Mouse (Mus musculus) heart, adult 18-20 months (tissue): ENCODE data around the gene Npr2. TPM values are rescaled to one million over a fixed set of nuclear protein-coding genes. Genes with fewer than 3 reads are reported as not detected.
A peak's percentile ranks its signal among the peaks of the same experiment; 100 is the strongest.

Source experiments
- DNase-seq, 2 experiments: peaks; one replicate each; pipeline ENCODE4 v3.0.0; 2021 to 2022; ENCODE audit warnings: mixed read lengths in 1 of 2
- microRNA-seq, 2 experiments: library from miRNA; unstranded; fragments of <30 nt; microRNA quantifications; one replicate each; pipeline ENCODE4 v1.2.0; 2022
- total RNA-seq, 2 experiments: library from RNA; stranded (reverse); gene quantifications; 2 replicates each; pipeline ENCODE4 v1.2.3; 2021

Gene Npr2
- total RNA-seq, 2 experiments from 2014 or later, result 39.7 to 42.1 TPM

DNA sequence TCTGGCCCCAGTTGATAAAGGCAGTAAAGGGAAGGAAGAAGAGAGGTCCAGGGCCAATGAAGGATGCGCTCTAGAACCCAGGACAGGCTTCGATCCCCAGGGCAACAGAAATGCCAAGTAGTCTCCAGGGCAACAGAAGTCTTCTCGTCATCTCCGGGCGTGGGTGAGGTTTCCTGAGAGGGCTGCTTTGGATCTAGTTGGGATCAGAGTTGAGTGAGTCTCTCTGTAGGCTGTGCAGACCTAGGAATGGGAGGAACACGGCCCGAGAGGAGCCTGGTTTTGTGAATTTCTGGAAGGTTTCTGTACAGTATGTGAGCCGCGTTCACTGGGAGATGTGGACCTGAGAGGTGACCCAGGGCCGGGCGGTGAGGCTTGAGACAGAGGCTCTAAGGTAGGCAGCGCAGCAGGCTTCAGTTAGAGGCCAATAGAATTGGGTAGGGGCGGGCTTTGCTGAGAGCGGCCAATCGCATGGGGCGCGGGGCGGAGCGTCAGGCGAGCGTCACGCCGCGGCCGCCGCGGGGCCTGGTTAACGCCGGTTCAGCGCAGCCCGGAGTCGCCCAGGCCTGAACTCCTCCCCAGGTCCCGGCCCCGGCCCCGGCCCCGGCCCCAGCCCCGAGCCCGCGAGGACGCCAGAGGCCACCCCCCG lies 37.2 kb downstream of the Npr2 start, which contains the start of the genes Tmem8b and Fam221b:
Gene Tmem8b, plus strand, starts transcription at position 190 of the 646 bp plus-strand sequence.
Gene Fam221b, minus strand, starts transcription at position 364 of the 646 bp plus-strand sequence.
- peak; percentile 94 to 95 for DNase-seq

DNA sequence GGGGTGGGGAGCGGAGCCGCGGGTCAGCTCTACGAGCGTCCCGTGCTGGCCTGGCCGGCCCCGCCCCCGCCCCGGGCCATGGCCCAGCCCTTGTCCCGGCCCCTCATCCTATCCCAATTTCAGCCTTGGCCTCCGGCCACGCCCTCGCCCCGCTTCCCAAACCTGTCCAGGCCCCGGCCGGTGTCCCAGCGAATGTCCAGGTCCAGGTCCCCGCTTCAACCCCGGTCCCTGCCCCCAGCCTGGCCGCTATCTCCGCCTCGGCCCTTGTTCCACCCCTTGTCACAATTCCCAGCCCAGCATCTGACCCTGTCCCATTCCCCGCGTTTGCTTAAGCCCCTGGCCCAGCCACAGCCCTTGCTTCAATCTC lies 37.7 kb downstream of the Npr2 start:
- peak; percentile 83 to 84 for DNase-seq

DNA sequence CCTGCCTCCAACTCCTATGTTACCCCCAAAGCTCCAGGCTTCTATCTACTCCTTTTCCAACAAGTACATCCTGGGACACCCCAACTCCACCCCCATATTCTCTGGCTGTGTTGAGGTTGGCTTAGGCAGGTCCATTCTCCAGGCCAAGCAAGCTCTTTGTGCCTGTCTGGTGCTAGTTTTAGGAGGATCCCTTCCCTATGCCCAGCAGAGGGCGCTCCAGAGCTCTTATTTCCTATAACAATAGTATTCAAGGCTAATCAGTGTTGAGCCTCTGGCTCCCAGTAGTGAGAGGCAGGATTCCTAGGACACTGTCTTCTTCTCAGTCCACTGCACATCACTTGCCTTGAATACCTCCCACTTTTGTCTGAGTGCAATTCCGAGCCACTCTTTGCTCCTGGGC lies 40.3 kb downstream of the Npr2 start:
- peak; percentile 87 to 97 for DNase-seq

DNA sequence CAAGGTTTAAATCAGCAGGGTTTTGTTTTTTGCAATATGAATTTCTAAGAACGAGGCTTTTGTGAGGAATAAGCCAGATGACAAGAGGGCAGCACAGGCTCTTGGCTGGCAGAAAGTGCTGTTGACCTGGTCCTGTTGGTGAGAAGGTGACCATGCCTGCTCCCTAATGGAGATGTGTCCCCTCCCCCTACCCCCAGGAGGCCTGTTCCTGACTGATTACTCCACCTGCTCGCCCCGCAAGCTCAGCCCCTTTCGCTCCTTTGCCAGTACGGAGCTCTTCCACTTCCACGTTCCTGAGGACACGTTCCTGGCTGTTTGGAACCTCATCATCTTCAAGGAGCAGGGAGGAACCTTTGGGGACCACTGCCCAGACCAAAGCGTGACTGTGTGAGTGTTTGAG lies 42.0 kb downstream of the Npr2 start:
- DNase-seq, result no peak

DNA sequence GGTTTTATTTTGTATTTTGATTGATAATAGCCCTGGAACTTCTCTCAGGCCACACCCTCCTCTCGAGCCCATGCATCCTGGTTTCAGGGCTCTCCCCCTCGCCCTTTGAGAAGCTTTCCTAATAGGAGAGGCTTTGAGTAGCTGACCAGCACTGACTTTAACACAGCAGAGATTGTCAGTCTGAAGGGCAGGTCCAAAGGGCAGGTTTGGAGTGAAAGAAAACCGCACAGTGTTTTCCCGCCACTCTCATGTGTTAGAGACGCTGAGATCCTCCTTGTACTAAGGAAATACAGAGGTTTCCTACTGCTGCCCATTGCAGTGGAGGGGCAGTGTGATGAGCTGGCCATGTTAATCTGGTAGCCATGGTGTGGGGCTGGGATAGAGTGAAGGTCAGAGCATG lies 43.2 kb downstream of the Npr2 start:
- DNase-seq, result no peak

DNA sequence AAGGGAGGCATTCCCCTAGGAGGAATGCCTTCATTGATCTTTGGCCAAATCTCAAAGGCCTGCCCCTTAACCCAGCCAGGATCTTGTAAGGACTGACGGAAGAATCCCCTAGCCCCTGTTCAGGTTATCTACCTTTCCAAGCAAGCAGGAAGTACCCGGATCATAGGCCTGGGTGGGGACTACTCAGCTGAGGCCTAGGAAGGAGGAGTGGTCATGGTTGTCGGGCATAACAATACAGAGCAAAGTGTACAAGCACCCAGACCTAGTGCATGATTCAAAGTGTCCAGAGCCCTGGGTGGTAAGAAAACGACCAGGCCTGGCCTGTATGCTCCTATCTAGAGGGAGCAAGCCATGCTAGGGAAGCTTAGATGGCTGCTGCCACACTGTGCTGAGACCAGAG lies 43.9 kb downstream of the Npr2 start:
- DNase-seq, result no peak

DNA sequence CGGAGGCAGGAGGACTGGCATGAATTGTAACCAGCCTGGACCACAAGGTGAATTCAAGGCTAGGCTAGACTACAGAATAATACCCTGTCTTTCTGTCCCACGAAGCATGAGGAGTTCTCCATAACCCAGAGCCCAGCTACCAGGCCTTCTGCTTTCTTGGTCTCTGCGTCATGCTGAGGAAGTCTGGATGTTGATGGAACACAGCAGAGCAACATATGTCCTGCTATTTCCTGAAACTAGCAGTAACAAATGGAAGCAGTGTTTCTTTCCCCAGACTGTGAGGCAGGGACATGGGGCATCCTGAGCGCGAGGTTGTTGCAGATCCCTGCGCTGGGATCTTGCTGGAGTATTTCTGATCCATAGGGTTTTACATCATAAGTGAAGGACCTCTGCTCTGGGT lies 46.8 kb downstream of the Npr2 start:
- no peak for DNase-seq

DNA sequence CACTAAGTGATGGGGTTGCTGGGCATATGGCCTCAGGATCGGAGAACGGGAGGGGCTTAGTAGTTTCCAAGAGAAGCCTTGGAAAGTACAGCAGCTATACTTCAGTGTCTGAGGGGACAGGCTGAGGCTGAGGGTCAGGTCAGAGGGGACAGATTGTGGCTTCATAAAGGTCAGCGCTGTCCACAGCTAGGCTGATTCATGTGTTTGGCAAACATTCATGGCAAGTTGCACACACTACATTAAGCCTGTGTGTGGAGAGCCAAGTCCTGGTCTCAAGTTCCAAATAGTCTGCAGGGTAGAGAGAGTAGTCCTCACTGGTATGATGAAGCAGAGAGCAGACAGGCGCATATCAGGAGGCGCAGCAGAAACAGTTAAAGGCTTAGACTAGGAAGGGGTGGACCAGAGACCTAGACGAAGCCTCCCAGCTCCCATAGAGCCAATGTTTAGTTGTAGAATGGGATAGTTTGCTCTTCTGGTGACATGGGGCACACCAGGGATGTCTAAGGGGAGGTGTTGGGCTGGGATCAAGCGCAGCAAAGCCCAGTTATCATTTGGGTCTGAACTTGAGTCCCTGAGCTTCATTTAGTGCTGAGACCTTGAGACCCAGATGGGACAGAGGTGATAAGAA lies 47.8 kb downstream of the Npr2 start:
- peak in 1 of 2 experiments; percentile 58 for DNase-seq

DNA sequence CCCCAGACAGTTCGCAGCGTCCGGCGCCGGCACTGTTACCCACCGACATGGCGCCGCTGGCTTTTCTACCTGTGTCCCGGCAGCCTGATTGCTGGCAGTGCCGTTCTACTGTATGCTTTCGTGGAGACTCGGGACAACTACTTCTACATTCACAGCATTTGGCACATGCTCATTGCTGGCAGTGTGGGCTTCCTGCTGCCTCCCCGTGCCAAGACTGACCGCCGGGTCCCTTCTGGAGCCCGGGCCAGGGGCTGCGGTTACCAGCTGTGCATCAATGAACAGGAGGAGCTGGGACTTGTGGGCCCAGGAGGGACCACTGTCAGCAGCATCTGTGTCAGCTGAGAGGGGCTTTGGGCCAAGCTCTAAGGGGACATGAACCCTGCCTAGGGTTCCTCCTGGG lies 58.3 kb downstream of the Npr2 start:
- DNase-seq, result no peak

DNA sequence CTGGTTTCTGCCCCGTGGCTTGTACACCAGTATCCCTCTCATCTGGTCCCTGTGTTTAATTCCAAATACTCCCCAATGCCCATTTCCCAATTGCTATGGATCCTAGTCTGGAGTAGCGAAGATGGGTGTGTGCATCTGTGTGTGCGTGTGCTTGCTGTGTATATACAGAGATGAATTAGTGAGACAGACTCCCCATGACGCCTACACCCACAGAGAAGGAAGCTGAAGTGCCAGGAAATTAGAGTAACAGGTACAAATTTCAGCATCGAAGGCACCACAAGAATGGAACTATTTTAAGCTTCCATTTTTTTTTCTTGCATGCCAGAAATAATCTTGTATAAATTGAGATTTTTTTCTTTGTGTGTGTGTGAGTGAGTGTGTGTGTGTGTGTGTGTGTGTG lies 59.3 kb downstream of the Npr2 start:
- DNase-seq, result no peak

DNA sequence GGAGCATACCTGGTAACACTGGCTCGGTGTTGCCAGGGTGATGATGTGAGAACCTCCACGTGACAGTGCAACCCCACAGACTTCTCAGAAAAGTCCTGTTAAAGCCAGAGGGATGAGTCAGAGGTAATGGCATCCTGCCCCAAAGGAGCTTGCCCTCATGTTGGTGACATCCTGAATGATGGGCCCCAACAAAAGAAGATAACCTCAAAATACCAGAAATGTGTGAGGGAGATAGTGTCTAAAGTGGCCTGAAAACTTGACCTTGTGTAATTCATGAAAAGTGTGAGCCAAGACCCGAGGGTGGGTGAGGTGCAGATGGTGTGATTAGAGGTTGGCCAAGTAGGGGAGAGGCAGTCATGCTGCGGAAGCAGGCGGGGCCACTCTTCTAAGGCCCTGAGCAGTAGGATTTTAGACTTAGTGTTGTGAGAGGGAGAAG lies 62.1 kb downstream of the Npr2 start:
- DNase-seq, result peak; percentile 48 to 57

DNA sequence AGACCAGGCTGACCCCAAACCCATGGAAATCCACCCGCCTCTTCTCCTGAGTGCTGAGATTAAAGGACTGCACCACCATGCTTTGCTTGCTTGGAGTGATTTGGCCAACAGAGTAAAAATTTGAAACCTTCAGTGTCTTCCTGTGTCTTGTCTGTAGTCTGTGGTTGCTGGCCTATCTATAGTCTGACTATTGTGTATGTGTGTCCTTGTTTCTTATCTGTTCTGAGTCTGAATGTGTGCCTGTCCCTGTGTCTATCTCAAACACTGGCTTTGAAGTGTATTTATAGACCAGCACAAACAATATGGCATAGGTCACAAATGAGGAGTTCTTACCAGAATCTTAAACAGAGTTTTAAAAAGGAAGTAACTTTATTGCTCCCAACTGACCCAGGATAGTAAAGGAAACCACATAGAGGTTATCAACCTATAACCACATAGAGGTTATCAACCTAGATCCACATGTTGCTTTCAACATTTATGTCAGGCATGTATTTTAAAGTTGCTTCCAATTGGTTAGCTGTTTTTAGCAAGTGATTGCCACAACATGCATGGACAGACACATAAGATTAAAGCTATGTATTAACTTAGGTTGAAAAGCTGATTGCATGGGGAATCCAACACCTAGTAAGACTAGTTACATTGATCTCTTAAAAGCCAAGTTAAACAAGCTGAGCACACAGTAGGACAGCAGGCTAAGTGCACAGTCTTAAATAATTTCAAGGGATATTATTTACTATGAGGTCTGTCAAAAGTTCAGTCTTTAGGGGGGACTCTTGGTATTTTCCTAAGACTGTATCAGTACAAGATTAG lies 62.9 kb downstream of the Npr2 start:
- no peak for DNase-seq

DNA sequence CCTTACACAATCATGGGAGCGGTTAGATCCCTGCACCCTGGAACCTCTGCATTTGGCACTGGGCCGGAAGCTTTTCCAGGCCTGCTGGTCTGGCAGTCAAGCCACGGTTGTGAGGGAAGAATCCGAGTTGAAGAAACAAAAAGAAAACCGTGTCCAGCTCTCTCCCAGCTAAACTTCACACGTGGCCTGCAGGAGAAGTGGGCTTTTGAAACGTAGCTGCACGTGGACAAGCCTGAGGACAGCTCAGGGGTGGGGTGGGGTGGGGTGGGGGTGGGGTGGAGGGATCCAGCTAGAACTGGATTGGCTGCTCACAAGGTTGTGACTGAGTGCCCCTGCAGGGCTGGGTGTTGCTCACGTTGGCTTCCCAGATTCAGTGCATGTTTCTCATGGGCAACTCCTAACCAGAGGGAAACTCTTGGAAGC lies 63.5 kb downstream of the Npr2 start:
- peak; percentile 70 to 74 for DNase-seq

DNA sequence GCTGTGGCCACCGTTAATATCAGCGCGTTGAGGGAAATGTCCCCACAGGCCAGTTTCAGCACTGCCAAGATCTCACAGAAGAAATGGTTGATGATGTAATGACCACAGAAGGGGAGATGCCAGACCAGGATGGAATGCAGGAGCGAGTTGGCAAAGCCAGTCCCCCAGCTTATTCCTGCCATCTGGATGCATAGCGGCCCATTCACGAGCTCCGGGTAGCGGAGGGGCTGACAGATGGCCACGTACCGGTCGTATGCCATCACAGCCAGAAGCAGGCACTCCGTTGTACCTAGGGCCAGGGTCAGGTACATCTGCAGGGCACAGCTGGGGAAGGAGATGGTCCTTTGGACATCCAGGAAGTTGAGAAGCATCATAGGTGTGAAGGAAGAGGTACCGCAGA lies 64.8 kb downstream of the Npr2 start:
- DNase-seq, result no peak

DNA sequence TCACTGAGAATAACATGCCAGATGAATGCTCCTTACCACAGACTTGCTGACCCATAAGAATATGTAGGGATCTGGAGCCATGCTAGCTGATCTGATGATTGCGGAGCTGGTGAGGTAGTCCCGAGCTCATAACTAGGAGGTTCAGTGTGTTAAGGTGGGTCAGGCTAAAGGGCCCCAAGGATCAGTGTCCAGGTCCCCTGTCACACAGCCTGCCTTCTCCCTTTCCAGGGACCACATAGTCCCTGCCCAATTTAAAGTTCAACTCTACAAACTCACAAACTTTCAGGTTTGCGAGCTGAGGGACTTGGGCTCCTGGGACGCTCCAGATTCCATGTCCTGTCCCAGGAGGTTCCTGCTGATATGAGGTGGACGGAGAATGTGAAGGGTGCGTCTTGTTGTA lies 69.0 kb downstream of the Npr2 start, which contains the start of gene Olfr70:
Gene Olfr70, minus strand, starts transcription at position 101 of the 400 bp plus-strand sequence.
- no peak for DNase-seq

Small RNAs within 50 kb of the gene (microRNA-seq; reads per million reads assigned to microRNA genes)
- 0.76 to 2.7 reads per million in 2 experiments for gene Gm25262

Other genes starting within 250 kb of the Npr2 start
- 10 to 100 TPM; 50.5 to 53.9 TPM for gene Rusc2, start 250.0 kb upstream of the Npr2 start, total RNA-seq
- under 1 TPM in 1 of 2 experiments, not detected in 1; 0.26 TPM for gene Fam166b, start 202.8 kb upstream of the Npr2 start, total RNA-seq
- gene Tesk1, start 190.0 kb upstream of the Npr2 start, total RNA-seq, result 10 to 100 TPM; 30.8 to 32.7 TPM
- gene Cd72, start 177.3 kb upstream of the Npr2 start, total RNA-seq, result 1 to 10 TPM in 1 of 2 experiments, under 1 TPM in 1; 0.82 to 4.7 TPM
- 1 to 10 TPM in 1 of 2 experiments, not detected in 1; 1.1 TPM for gene Sit1, start 148.2 kb upstream of the Npr2 start, total RNA-seq
- gene Ccdc107, start 139.0 kb upstream of the Npr2 start, total RNA-seq, result 10 to 100 TPM; 29.2 to 31.7 TPM
- under 1 TPM in 1 of 2 experiments, not detected in 1; 0.64 TPM for gene Arhgef39, start 132.2 kb upstream of the Npr2 start, total RNA-seq
- gene Car9, start 125.0 kb upstream of the Npr2 start, total RNA-seq, result under 1 TPM in 1 of 2 experiments, not detected in 1; 0.36 TPM
- gene Tpm2, start 108.2 kb upstream of the Npr2 start, total RNA-seq, result 10 to 100 TPM; 32.1 to 35.2 TPM
- gene Creb3, start 69.6 kb upstream of the Npr2 start, total RNA-seq, result 10 to 100 TPM; 38.4 to 52.4 TPM
- 100 to 1,000 TPM in 1 of 2 experiments, 10 to 100 TPM in 1; 98.2 to 111 TPM for gene Tln1, start 69.2 kb upstream of the Npr2 start, total RNA-seq
- gene Rgp1, start 53.2 kb upstream of the Npr2 start, total RNA-seq, result 10 to 100 TPM; 24.3 to 27.9 TPM
- gene Gba2, start 53.1 kb upstream of the Npr2 start, total RNA-seq, result 10 to 100 TPM in 1 of 2 experiments, 1 to 10 TPM in 1; 9.3 to 10.8 TPM
- gene Msmp, start 47.4 kb upstream of the Npr2 start, total RNA-seq, result under 1 TPM in 1 of 2 experiments, not detected in 1; 0.54 TPM
- not detected for gene Spag8, start 21.7 kb downstream of the Npr2 start, total RNA-seq
- 100 to 1,000 TPM; 163 to 173 TPM for gene Hint2, start 24.5 kb downstream of the Npr2 start, total RNA-seq
- gene Tmem8b, start 37.0 kb downstream of the Npr2 start, total RNA-seq, result 10 to 100 TPM; 20.0 to 21.0 TPM
- gene Fam221b, start 37.2 kb downstream of the Npr2 start, total RNA-seq, result under 1 TPM; 0.15 to 0.28 TPM
- not detected for gene Olfr70, start 68.9 kb downstream of the Npr2 start, total RNA-seq
- not detected for gene Olfr71, start 78.3 kb downstream of the Npr2 start, total RNA-seq
- gene Hrct1, start 95.3 kb downstream of the Npr2 start, total RNA-seq, result 1 to 10 TPM; 4.2 to 4.9 TPM
- 1 to 10 TPM; 3.4 to 4.5 TPM for gene Spaar, start 98.1 kb downstream of the Npr2 start, total RNA-seq
- gene Olfr159, start 139.1 kb downstream of the Npr2 start, total RNA-seq, result not detected
- not detected for gene Olfr156, start 192.0 kb downstream of the Npr2 start, total RNA-seq
- not detected for gene Olfr157, start 208.3 kb downstream of the Npr2 start, total RNA-seq
- not detected for gene Olfr155, start 219.6 kb downstream of the Npr2 start, total RNA-seq
- 1 to 10 TPM; 4.3 to 5.1 TPM for gene Reck, start 243.6 kb downstream of the Npr2 start, total RNA-seq